Mouse (Mus musculus): ENCODE data around the gene Hmgb1. TPM values are rescaled to one million over a fixed set of nuclear protein-coding genes. Genes with fewer than 3 reads are reported as not detected.

Gene Hmgb1
- total RNA-seq, 2 experiments from 2014 or later = 128 to 136 TPM

DNA sequence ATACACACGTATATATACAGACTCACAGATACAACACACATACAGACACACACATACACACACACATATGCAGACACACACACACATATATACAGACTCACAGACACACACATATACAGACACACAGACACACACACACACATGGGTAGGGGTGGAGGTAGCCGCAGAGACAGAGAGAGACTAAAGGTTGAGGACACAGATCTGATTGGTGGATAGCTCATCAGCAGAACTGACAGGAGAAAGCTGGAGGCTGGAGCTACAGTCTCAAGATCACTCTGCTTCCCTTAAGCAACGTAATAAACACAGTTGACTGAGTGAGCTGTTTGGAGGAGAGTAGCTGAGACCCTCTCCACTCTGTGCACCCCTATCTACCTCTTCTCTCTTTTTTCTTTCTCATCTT, 75.1 kb downstream of the Hmgb1 start:
- DNase-seq (ENCODE audit: low spot score in 2 of 2) = no peak

- DNase-seq (ENCODE audit: low spot score in 2 of 2) = no peak
Observed at GRCm38 (mm10) chr5:149108178-149108577, 76.1 kb downstream of the Hmgb1 start.

GRCm38 (mm10) chr5:149107566-149107965, 76.7 kb downstream of the Hmgb1 start:
- DNase-seq (ENCODE audit: low spot score in 2 of 2) = no peak

DNA sequence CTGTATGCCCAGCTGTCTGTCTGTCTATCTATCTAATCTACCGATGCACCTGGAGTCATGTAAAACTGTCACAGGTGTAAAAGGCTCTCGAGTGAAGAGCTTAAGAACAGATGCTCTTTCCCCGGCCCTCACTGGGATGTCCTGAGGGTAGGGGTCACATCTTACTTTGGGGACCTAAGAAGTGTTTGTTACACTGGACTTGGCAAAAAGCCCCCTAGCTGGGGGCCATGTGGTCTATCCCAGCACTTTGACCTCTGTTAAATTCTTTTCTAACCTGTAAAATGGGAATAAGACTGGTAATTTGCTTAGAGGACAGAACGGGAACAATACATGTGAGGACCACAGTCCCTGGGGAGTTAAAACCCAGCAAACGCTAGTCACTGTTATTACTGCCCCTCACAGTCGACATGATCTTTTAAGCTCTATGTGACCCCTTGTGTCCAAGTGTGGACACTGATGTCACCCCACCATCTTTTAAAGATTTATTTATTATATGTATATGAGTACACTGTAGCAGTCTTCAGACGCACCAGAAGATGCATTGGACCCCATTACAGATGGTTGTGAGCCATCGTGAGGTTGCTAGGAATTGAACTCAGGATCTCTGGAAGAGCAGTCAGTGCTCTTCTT, 80.1 kb downstream of the Hmgb1 start:
- DNase-seq (ENCODE audit: low spot score in 2 of 2) = no peak

DNA sequence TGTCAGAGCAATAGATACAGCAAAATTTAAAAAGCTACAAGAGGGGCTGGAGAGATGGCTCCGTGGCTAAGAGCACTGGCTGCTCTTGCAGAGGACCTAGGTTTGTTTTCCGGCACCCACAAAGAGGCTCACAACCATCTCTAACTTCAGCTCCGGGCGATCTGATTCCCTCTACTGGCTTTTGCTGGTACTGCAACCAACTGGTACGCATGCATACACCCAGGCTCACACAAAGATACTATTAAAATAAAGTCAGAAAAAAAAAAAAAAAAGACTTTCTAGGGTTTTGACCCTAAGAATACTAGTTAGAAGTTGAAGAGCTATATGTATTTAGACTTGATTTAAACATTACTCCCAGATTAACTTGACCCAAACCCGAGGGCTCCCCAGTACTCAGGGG, 82.4 kb downstream of the Hmgb1 start:
- DNase-seq (ENCODE audit: low spot score in 2 of 2) = no peak

DNA sequence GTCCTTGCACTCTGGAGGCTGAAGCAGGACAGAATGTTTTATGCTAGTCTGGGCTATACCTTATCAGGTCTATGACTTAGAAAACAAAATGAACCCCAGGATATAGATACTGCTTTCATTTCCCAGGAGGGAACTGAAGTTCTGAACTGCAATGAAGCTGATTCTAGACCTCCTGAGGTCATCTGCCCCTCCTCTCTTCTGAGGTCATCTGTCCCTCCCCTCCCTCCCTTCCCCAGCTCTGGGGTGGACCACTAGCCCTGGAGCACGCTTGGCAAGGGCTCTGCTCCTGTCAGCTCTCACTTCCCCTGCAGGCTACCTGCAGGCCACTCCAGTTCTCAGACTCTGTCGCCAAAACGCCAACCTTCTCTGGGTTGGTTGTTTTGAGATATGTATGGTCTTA, 84.2 kb downstream of the Hmgb1 start:
- DNase-seq (ENCODE audit: low spot score in 2 of 2) = no peak

DNA sequence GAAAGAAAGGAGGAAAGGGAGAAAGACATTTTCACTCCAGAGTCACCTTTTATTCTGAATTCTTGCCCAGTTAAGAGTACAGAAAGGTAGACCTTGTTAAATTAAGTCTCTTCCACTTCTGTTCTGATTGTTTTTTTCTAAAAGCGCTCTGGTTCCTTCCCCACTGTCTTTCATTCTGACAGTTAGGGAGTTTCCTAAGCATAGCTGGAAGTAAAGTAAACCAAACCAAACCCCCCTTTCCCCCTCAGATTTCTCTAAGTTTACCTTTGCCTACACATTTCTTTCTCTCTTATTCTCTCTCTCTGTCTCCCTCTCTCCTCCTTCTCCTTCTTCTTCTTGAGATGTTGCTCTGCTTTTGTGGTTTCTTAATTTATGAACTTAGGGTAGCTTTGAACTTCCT, 85.3 kb downstream of the Hmgb1 start:
- DNase-seq (ENCODE audit: low spot score in 2 of 2) = no peak

GRCm38 (mm10) chr5:149097841-149098240, 86.4 kb downstream of the Hmgb1 start:
- DNase-seq (ENCODE audit: low spot score in 2 of 2) = no peak

DNA sequence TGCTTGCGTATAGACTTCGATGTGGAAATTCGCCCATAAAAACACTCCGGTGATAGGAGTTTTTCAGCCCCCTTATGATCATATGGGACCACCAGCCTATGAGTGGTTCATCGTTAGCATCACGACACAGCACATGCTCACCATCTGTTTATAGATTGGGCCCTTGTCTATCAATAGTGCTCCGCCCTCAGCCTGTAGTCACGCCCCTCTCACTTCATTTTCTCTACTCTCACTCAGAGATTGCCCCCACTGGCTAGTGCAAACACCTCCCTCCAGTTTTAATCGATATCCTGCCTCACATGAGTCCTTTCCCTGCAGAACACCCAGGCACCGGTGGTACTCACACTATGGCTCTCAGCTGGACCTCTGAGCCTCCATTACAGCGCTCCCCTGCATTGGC, 88.0 kb downstream of the Hmgb1 start:
- no peak for DNase-seq (ENCODE audit: low spot score in 2 of 2)

GRCm38 (mm10) chr5:149092926-149093325, 91.4 kb downstream of the Hmgb1 start:
- DNase-seq (ENCODE audit: low spot score in 2 of 2) = no peak

- DNase-seq (ENCODE audit: low spot score in 2 of 2) = no peak
Observed at GRCm38 (mm10) chr5:149092526-149092925, 91.8 kb downstream of the Hmgb1 start.

DNA sequence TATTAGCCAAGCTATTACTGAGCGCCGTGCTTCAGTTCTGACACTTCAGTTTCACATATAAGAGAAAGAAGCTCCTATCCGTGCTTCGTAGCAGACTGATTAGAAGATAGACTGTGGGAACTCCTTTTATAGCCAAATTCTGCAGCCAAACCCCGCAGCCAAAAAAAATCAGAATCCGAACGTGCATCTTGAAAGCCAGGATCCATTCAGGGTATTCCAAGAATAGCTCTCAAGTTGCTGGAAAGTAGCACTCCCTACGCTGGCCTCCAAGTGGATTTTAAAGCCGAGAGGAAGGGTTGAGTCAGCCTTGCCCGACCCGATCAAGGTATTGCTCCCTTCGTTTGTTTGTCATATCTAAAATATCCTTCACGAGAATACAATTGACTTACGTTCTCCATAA, 93.0 kb downstream of the Hmgb1 start:
- DNase-seq (ENCODE audit: low spot score in 2 of 2) = peak; percentile 21 to 39

- DNase-seq (ENCODE audit: low spot score in 2 of 2) = no peak
Observed at GRCm38 (mm10) chr5:149089860-149090259, 94.4 kb downstream of the Hmgb1 start.

GRCm38 (mm10) chr5:149089456-149089855, 94.8 kb downstream of the Hmgb1 start:
- no peak for DNase-seq (ENCODE audit: low spot score in 2 of 2)

GRCm38 (mm10) chr5:149088891-149089290, 95.4 kb downstream of the Hmgb1 start:
- DNase-seq (ENCODE audit: low spot score in 2 of 2) = no peak

DNA sequence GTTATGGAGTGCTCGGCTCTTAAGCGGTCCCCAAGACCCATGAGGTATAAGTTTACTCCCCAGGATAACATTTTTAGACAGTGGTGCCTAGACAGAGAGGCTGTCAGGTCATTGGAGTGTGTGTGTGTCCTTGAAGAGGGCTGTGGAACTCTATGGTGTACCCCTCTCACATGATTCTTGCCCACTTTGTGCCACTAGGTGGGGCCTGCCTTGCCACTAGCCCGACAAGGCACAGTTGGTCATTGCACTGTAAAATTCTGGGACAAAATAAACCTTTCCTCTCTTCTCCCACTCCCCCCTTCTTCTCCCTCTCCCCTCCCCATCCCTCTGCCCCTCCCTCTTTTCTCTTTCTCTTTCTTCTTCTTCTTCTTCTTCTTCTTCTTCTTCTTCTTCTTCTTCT, 96.1 kb downstream of the Hmgb1 start:
- DNase-seq (ENCODE audit: low spot score in 2 of 2) = no peak

- DNase-seq (ENCODE audit: low spot score in 2 of 2) = no peak
Observed at GRCm38 (mm10) chr5:149086382-149087244, 97.7 kb downstream of the Hmgb1 start.

DNA sequence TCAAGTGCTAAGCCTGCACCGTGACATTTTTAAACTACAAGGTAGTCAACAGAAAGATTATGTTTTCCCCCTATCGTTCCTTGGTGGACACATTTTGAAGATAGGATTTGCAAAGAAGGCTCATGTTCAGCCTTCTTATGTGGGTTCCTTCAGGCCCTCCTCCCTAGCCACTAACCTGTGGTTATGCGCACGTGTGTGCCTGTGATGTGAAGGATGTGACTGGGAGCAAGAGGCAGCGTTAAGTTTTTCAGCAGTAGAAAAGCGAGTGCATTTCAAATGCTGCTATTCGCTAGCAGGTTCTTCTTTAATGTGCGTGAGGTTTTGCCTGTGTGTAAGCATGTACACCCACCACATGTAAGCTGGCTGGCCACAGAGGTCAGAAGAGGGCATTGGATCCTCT, 103.8 kb downstream of the Hmgb1 start:
- DNase-seq (ENCODE audit: low spot score in 2 of 2) = no peak

DNA sequence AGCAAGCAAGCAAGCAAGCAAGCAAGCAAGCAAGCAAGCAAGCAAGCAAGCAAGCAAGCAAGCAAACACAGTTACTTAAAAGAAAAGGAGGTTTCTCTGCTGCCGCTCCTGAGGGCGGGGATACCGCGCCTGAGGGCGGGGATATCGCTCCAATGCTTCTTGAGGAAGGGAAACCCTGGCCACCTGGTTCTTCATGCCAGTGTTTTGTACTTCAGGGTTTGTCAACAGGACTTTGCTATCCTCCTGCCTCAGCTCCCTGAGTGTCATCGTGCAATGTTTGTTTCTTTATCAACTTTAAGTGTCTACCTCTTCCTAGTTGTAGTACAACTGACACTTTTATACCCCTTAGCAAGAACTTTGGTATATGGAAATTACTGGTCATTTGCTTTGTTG, 104.5 kb downstream of the Hmgb1 start:
- DNase-seq (ENCODE audit: low spot score in 2 of 2) = no peak

DNA sequence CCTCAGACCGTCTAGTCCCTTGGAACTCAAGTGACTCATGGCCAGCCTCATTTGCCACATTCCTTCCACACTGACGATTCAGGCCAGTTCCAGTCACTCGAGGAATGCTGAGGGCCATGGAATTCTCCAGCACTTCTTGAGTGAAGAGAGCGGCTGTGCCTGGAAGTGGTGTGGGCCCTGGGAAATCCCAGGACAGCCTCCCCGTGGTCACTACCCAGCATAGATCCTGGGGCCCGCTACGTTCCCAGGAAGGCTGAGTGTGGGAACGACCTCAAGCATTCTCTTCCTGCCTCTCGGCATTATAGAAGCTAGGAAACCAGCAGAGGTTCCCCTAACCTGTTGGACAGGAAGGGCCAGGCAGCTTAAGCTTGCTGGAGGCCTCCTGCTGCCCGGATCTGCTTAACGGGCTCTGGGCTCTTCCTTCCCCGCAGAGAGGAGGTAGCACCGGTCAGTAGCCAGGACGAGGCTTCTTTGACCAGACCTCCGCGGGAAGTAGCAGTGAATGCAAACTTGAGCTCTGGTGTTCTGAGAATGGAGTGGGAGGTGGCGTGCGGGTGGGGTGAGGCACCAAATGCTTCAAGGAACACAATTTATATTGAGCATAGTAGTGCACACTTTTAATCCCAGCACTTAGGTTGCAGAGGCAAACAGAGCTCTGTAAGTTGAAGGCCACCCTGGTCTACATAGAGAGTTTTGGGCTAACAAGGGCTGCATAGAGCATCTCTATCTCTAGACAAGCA, 105.1 kb downstream of the Hmgb1 start:
- DNase-seq (ENCODE audit: low spot score in 2 of 2) = peak; percentile 39 to 59

GRCm38 (mm10) chr5:149077136-149077535, 107.2 kb downstream of the Hmgb1 start:
- DNase-seq (ENCODE audit: low spot score in 2 of 2) = no peak

DNA sequence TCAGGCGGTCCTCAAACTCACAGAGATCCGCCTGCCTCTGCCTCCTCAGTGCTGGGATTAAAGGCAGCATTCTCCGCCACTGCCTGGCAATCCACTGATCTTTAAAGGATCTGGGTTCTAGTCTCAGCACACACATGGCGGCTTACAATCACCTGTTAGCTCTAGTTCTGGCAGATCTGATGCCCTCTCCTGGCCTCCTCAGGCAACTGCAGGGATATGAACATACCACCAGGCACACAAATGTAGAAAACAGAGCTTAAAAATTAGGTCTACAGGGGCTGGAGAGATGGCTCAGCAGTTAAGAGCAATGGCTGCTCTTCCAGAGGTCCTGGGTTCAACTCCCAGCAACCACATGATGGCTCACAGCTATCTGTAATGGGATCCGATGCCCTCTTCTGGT, 112.7 kb downstream of the Hmgb1 start:
- no peak for DNase-seq (ENCODE audit: low spot score in 2 of 2)

Measured in left cerebral cortex, adult 18-20 months (tissue).